Mouse (Mus musculus): ENCODE measurements at regions not wholly inside any gene's neighbourhood (a gene's known extent, or its start where the extent isn't known, plus 50 kb on each side); places are given as distances from the start of the nearest gene placed in this dataset.

DNA sequence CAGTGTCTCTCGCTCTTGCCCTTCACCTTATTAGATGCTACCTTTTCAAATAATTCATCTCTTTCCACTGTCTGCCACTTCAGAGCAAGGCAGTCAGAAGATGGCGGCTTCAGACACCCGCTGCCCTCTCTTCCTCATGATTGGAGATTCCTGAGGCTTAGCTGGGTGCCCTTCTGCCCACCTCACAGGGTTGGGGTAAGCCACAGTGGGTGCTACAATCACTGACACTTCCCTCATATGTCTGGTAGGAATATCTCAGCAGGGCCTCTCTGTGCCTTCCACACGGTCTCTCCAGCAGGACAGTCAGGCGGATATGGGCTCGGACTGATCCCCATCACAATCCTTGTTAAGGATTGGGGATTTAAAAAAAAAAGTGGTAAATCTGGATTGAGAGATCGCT is 53.2 kb upstream of the Rpl36-ps4 start:
- Histone ChIP-seq H3K4me3 (ENCODE audit: insufficient read depth, low read length) (no peak overlapping the region), H3K4me1 (ENCODE audit: control insufficient read depth, insufficient read depth, low read length) (0 out of 2 replicates have a peak, but pooled peaks cover 6% of the 10 kb centered on the region), H3K27ac (ENCODE audit: insufficient read depth, low read length) (no peak overlapping the region)
- TF ChIP-seq POLR2A (IDR thresholded peaks at IDR 0.05; ENCODE audit: low read depth, low read length) (no peak), CTCF (IDR thresholded peaks at IDR 0.05; ENCODE audit: borderline replicate concordance, insufficient read depth, low read length) (no peak)

DNA sequence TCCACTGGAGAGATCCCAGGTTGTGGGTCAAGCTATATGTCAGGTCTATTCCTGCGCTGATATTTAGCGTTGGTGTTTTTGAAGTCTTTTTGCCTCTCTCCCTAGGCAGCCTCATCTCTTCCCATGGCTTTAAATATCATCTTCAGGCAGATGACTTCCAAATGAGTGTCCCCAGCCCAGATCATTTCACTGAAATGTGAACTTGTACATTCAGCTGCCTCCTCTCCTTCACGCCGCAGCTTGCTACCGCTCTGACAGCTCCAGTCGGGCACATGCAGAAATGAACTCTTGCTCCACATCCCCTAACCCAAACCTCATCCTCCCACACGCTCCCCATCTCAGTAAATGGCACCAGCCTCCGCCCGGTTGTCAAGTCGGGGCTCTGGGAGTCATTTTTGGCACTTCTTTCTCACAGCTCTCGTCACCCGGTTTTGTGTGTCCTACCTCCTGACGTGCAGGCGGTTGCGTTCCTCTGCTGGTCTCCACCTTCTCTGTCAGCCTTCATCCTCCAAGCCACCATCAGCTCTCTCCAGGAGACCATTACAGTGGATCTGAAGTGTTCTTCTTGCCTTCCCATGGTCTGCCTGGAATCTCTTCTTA is 54.0 kb upstream of the Rpl36-ps4 start:
- H3K4me3 ChIP-seq (ENCODE audit: insufficient read depth, low read length), result no peak overlapping the region
- TF ChIP-seq POLR2A (IDR thresholded peaks at IDR 0.05; ENCODE audit: low read depth, low read length) (no peak), CTCF (IDR thresholded peaks at IDR 0.05; ENCODE audit: borderline replicate concordance, insufficient read depth, low read length) (no peak)
- H3K4me1 ChIP-seq (ENCODE audit: control insufficient read depth, insufficient read depth, low read length), result no peaks in the 10 kb centered on the region
- no peak overlapping the region for H3K27ac ChIP-seq (ENCODE audit: insufficient read depth, low read length)

DNA sequence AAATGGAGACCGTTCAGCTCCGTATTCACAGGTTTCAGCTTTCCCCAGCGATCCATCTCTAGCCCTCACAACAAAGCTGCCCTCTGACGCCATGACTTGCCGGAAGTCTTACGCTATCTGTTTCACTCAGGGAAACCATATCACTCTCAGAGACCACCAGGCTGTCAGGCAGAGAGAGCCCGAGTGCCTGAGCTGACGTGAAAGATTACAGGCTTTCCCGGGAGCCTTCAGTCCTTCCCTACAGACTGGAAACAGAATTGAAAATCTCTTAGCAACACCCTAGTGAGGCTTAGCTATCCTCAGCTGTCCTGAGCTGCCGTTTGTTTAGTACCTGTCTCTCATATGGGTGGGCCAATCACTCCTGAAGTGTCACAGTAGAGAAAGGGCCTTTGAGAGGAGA is 54.6 kb upstream of the Rpl36-ps4 start:
- Histone ChIP-seq H3K4me3 (ENCODE audit: insufficient read depth, low read length) (no peak overlapping the region), H3K27ac (ENCODE audit: insufficient read depth, low read length) (no peak overlapping the region), H3K4me1 (ENCODE audit: control insufficient read depth, insufficient read depth, low read length) (no peaks in the 10 kb centered on the region)
- TF ChIP-seq POLR2A (IDR thresholded peaks at IDR 0.05; ENCODE audit: low read depth, low read length) (no peak), CTCF (IDR thresholded peaks at IDR 0.05; ENCODE audit: borderline replicate concordance, insufficient read depth, low read length) (no peak)

DNA sequence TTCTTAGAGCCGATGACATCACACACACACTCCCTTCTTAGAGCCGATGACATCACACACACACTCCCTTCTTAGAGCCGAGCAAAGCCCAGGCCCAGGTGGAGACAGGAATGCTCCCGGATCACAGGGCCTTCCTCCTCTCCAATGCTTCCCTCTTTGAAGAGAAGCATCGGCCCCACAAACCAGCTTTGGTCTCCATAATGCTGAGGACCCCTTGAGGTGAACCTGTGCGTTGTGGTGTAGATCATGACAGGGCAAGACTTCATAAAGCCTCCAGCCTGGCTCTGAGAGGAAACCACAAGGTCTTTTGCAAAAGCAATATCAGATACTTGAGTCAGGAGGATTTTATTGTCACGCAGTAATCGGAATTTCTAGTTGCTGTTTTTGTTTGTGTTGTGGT is 55.3 kb upstream of the Rpl36-ps4 start:
- no peak overlapping the region for H3K27ac ChIP-seq (ENCODE audit: insufficient read depth, low read length)
- H3K4me1 ChIP-seq (ENCODE audit: control insufficient read depth, insufficient read depth, low read length), result no peaks in the 10 kb centered on the region
- no peak overlapping the region for H3K4me3 ChIP-seq (ENCODE audit: insufficient read depth, low read length)
- TF ChIP-seq CTCF (IDR thresholded peaks at IDR 0.05; ENCODE audit: borderline replicate concordance, insufficient read depth, low read length), result no peak
- TF ChIP-seq POLR2A (IDR thresholded peaks at IDR 0.05; ENCODE audit: low read depth, low read length), result no peak

DNA sequence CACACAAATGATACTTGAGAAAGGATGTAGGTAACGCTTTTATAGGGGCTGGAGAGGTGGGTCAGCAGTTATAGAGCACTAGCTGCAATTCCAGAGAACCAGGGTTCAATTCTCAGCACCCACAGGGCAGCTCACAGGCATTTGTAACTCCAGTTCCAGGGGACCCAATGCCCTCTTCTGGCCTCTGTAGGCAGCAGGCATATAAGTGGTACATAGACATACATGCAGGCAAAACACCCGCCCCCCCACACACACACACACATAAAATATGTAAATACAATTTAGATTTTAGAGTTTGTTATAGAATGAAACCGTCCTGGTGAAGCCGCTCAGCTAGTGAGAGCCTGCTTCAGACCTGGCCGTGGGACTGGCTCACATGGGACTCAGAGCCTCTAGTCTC is 55.9 kb upstream of the Rpl36-ps4 start:
- TF ChIP-seq CTCF (IDR thresholded peaks at IDR 0.05; ENCODE audit: borderline replicate concordance, insufficient read depth, low read length) (no peak), POLR2A (IDR thresholded peaks at IDR 0.05; ENCODE audit: low read depth, low read length) (no peak)
- Histone ChIP-seq H3K4me1 (ENCODE audit: control insufficient read depth, insufficient read depth, low read length) (no peaks in the 10 kb centered on the region), H3K27ac (ENCODE audit: insufficient read depth, low read length) (no peak overlapping the region), H3K4me3 (ENCODE audit: insufficient read depth, low read length) (no peak overlapping the region)

DNA sequence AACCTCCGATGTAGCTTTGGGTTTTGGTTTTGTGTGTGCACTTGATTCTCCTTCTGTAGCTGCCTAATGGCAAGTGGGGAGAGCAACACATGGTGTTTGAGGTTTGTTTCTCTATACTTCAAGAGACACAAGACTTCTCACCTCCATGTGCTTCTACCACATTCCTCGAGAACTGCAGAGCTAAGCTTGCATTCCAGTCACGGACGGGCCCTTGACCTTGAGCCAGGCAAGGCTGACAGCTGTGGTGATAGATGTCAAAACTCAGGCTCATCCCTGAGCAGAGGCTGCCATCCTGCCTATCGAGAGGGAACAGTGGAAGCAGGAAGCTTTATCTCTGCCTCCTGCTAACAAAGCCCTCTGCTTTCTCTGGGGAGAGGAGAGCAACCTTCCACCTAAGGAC is 59.2 kb upstream of the Rpl36-ps4 start:
- Histone ChIP-seq H3K27ac (ENCODE audit: insufficient read depth, low read length) (no peak overlapping the region), H3K4me1 (ENCODE audit: control insufficient read depth, insufficient read depth, low read length) (no peaks in the 10 kb centered on the region), H3K4me3 (ENCODE audit: insufficient read depth, low read length) (no peak overlapping the region)
- TF ChIP-seq CTCF (IDR thresholded peaks at IDR 0.05; ENCODE audit: borderline replicate concordance, insufficient read depth, low read length) (no peak), POLR2A (IDR thresholded peaks at IDR 0.05; ENCODE audit: low read depth, low read length) (no peak)

DNA sequence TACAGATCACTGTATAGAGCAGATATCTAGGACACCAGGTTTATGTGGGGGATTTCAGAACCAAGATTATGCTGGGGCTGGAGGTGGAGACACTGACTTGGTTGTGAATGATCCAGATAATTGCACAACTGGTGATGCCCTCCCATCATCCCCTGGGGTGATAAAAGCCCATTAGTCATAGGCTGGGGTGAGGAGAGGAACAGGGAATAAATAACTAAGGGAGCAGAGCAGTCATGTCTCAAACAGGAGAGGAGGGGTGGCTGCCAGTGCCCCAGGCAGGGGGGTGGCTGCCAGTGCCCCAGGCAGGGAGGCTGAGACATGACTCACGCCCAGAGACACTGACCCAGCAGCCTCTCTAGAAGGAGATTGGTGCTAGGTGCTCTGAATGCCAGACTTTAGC is 53.7 kb upstream of the Kcnk12 start:
- no peak for TF ChIP-seq POLR2A (IDR thresholded peaks at IDR 0.05; ENCODE audit: low read depth, low read length)

DNA sequence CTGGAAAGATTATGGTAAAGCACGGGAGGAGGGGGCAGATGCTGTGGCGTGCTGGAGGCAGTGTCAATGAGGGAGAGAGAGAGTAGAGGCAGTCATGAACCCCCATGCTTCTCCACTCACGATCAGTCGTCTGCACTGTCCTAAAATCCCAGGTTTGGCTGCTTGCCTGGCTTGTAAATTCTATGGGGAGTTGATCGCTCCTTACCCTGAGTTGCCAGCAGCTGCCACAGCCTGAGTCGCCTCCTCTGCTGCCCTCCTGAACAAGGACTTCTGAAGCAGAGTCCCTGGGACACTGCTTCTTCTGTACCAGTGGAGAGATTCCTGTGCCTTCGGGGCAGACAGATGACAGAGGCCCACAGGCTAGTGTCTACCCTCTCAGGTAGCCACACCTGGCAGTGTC is 52.1 kb upstream of the Kcnk12 start:
- no peak overlapping the region for H3K4me3 ChIP-seq (ENCODE audit: insufficient read depth, low read length)
- TF ChIP-seq CTCF (IDR thresholded peaks at IDR 0.05; ENCODE audit: borderline replicate concordance, insufficient read depth, low read length) (no peak), POLR2A (IDR thresholded peaks at IDR 0.05; ENCODE audit: low read depth, low read length) (no peak)
- H3K4me1 ChIP-seq (ENCODE audit: control insufficient read depth, insufficient read depth, low read length), result peaks cover 17% of the 10 kb centered on the region
- no peak overlapping the region; the same call in 1 of the 2 replicates for H3K27ac ChIP-seq (ENCODE audit: insufficient read depth, low read length)

More for the DNA sequence above, 53.7 kb upstream of the Kcnk12 start:
- H3K4me1 ChIP-seq (ENCODE audit: control insufficient read depth, insufficient read depth, low read length), result peaks cover 17% of the 10 kb centered on the region
- no peak overlapping the region for H3K4me3 ChIP-seq (ENCODE audit: insufficient read depth, low read length)
- no peak overlapping the region for H3K27ac ChIP-seq (ENCODE audit: insufficient read depth, low read length)

DNA sequence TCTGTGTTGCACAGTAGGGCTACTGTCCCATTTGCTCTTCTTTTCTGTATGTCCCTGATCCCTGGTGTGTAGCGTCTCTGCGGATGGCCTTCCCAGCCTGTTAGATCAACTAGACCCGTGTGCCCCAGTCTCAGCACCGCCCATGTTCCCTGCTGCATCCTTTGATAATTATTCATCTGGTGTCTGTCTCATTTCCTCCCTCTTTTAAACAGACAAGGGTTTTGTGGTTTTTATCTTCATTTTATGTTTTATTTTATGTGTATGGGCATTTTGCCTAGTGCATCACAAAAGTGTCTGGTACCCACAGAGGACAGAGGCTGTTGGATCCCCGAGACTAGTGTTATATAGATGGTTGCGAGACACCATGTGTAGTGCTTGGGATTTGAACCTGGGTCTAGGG is 51.6 kb upstream of the Kcnk12 start:
- Histone ChIP-seq H3K27ac (ENCODE audit: insufficient read depth, low read length) (peak overlapping the region; percentile 41; the same call in 1 of the 2 replicates), H3K4me1 (ENCODE audit: control insufficient read depth, insufficient read depth, low read length) (peaks cover 17% of the 10 kb centered on the region), H3K4me3 (ENCODE audit: insufficient read depth, low read length) (no peak overlapping the region)
- TF ChIP-seq POLR2A (IDR thresholded peaks at IDR 0.05; ENCODE audit: low read depth, low read length), result no peak
- TF ChIP-seq CTCF (IDR thresholded peaks at IDR 0.05; ENCODE audit: borderline replicate concordance, insufficient read depth, low read length), result no peak

DNA sequence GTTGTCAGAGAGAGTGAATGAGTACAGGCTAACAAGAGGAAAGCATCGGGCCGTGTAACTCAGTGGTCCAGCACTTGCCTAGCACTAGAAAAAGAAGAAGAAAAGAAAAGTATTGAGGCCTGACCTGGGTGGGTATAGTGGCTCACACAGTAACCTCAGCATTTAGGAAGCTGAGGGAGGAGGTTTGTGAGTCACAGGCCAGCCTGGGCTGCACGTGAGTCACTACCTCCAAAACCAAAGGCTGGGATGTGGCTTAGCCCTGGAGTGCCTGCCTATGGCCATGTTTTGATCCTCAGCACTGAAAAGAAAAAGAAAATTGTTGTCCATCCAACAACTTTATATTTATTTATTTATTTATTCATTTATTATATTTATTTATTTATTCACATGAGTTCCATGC is 51.2 kb upstream of the Kcnk12 start:
- Histone ChIP-seq H3K4me3 (ENCODE audit: insufficient read depth, low read length) (no peak overlapping the region), H3K27ac (ENCODE audit: insufficient read depth, low read length) (peak overlapping the region; percentile 59; the same call in 1 of the 2 replicates), H3K4me1 (ENCODE audit: control insufficient read depth, insufficient read depth, low read length) (peaks cover 17% of the 10 kb centered on the region)
- TF ChIP-seq POLR2A (IDR thresholded peaks at IDR 0.05; ENCODE audit: low read depth, low read length), result no peak
